Comparison of ENCODE assay signal across 11 mouse cellular contexts in the genomic region with DNA sequence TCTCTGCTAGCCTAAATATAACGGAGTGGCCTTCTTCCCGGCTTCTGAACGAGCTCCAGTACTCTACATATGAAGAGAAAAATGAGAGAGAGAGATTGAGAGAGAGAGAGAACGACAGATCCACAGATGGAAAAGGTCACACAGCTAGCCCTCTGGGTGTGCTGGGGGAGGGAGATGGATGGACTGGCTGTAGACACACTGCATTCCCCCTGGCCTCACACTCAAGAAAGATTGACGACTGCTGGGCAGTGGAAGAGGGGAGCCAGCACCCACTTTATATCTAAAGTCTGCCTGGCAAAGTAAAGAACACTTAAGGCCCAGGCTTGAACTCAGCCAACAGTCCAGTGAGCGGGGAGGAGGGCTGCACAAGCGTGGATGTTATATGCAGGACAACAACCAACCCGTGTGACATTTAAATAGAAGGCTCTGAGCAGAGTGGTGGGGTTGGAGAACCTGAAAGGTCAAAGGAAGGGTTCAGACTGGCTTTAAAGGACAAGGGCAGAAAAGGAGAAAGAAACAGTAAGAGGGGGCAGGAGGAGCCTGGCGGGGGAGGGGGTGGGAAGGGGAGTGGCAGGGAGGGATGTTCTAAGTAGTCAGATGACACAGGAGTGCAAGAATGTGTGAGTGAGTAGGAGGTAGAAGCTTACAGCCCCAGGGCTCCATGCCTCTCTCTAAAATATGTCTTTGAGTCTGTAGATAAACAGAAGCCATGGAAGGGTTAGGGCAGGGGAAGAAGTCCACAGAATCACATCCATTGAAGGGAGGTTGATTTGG.
DNase-seq lines count a peak whose midpoint lies in the region; ATAC-seq lines count a peak whose summit lies in the region.
"Had no signal": no experiment of that assay in that cellular context is flagged by ENCODE, and none has a peak within 500 bp of the region (broad histone marks: within the 10 kb centered on the region; RNA-seq: fewer than 3 reads in every experiment).

No protein-coding gene starts in this region.

- H3K27me3 ChIP-seq in heart, embryonic 11.5 days (ENCODE audit: control insufficient read depth, insufficient read depth, low read length) = no peaks in the 10 kb centered on the region
- H3K27me3 ChIP-seq in midbrain, embryonic 10.5 days (ENCODE audit: low read depth, poor library complexity, severe bottlenecking) = no peaks in the 10 kb centered on the region
- H3K27me3 ChIP-seq in midbrain, embryonic 11.5 days (ENCODE audit: control insufficient read depth, insufficient read depth, low read length) = no peaks in the 10 kb centered on the region
- H3K27me3 ChIP-seq in hindbrain, embryonic 15.5 days = no peaks in the 10 kb centered on the region
- H3K27me3 ChIP-seq in stomach, embryonic 16.5 days (ENCODE audit: control insufficient read depth, insufficient read depth, low read length) = no peaks in the 10 kb centered on the region
- H3K27me3 ChIP-seq: liver, embryonic 15.5 days had no signal

- no peak overlapping the region for H3K4me3 ChIP-seq in heart, embryonic 11.5 days (ENCODE audit: low read depth, low read length)
- H3K4me3 ChIP-seq in midbrain, embryonic 10.5 days = no peak overlapping the region
- no peak overlapping the region for H3K4me3 ChIP-seq in midbrain, embryonic 11.5 days (ENCODE audit: low read depth, low read length)
- H3K4me3 ChIP-seq in hindbrain, embryonic 15.5 days = no peak overlapping the region
- no peak overlapping the region for H3K4me3 ChIP-seq in stomach, embryonic 16.5 days (replicated peaks; ENCODE audit: low read length)
- H3K4me3 ChIP-seq: liver, embryonic 15.5 days; myocyte had no signal

- H3K4me2 ChIP-seq in heart, embryonic 11.5 days = no peak overlapping the region
- H3K4me2 ChIP-seq in midbrain, embryonic 11.5 days = no peak overlapping the region
- no peak overlapping the region for H3K4me2 ChIP-seq in hindbrain, embryonic 15.5 days
- no peak overlapping the region for H3K4me2 ChIP-seq in stomach, embryonic 16.5 days (ENCODE audit: low read depth, low read length)
- H3K4me2 ChIP-seq: liver, embryonic 15.5 days had no signal

- WGBS in heart, embryonic 11.5 days (ENCODE audit: insufficient replicate concordance) = 39% methylated on average over 9 of the region's 9 CpGs
- whole genome bisulfite sequencing in midbrain, embryonic 10.5 days = 73% methylated on average over 9 of the region's 9 CpGs
- 75% methylated on average over 9 of the region's 9 CpGs for WGBS in midbrain, embryonic 11.5 days
- WGBS in hindbrain, embryonic 15.5 days = 69% methylated on average over 9 of the region's 9 CpGs
- 43% methylated on average over 9 of the region's 9 CpGs for WGBS in stomach, embryonic 16.5 days

- no peaks in the 10 kb centered on the region for H3K36me3 ChIP-seq in heart, embryonic 11.5 days (ENCODE audit: control insufficient read depth, insufficient read depth, low read length)
- H3K36me3 ChIP-seq in midbrain, embryonic 10.5 days = no peaks in the 10 kb centered on the region
- H3K36me3 ChIP-seq in midbrain, embryonic 11.5 days (ENCODE audit: control insufficient read depth, insufficient read depth, low read length) = no peaks in the 10 kb centered on the region
- no peaks in the 10 kb centered on the region for H3K36me3 ChIP-seq in hindbrain, embryonic 15.5 days
- no peaks in the 10 kb centered on the region for H3K36me3 ChIP-seq in stomach, embryonic 16.5 days (ENCODE audit: control insufficient read depth, insufficient read depth, low read length)
- H3K36me3 ChIP-seq: liver, embryonic 15.5 days had no signal

- no peak for DNase-seq in heart, postnatal 4 days
- DNase-seq in midbrain, embryonic 10.5 days (ENCODE audit: low spot score) = no peak
- no peak for DNase-seq in midbrain, embryonic 11.5 days (ENCODE audit: low spot score, missing footprints)
- no peak for DNase-seq in right cerebral cortex, adult 2 months (ENCODE audit: low spot score in 2 of 2)
- DNase-seq in frontal cortex, postnatal 36 days (ENCODE audit: low spot score in 2 of 2) = no peak
- DNase-seq: gastrocnemius, postnatal 25 days had no signal

- H3K9me3 ChIP-seq in heart, embryonic 11.5 days (replicated peaks; ENCODE audit: control insufficient read depth, low read length) = no peaks in the 10 kb centered on the region
- H3K9me3 ChIP-seq in midbrain, embryonic 10.5 days (replicated peaks) = peaks cover 4% of the 10 kb centered on the region; the same call in 1 of the 2 replicates
- no peaks in the 10 kb centered on the region for H3K9me3 ChIP-seq in midbrain, embryonic 11.5 days (ENCODE audit: control insufficient read depth, low read length)
- no peaks in the 10 kb centered on the region for H3K9me3 ChIP-seq in hindbrain, embryonic 15.5 days
- no peaks in the 10 kb centered on the region for H3K9me3 ChIP-seq in stomach, embryonic 16.5 days (replicated peaks; ENCODE audit: control insufficient read depth, low read length)
- H3K9me3 ChIP-seq: liver, embryonic 15.5 days had no signal

- no peak; the same call in 1 of the 2 replicates for ATAC-seq in heart, embryonic 11.5 days (replicated peaks; ENCODE audit: insufficient number of reproducible peaks, low FRiP score, low TSS enrichment)
- no peak for ATAC-seq in midbrain, embryonic 11.5 days (ENCODE audit: low FRiP score)
- ATAC-seq in hindbrain, embryonic 15.5 days (ENCODE audit: low FRiP score, low read depth) = no peak
- ATAC-seq in stomach, embryonic 16.5 days (ENCODE audit: insufficient read depth, low FRiP score) = peak; percentile 43; the same call in 1 of the 2 replicates

- peak overlapping the region; percentile 79 for H3K27ac ChIP-seq in heart, embryonic 11.5 days (ENCODE audit: low read depth, low read length)
- peak overlapping the region; percentile 66 for H3K27ac ChIP-seq in midbrain, embryonic 10.5 days (replicated peaks)
- no peak overlapping the region for H3K27ac ChIP-seq in midbrain, embryonic 11.5 days (ENCODE audit: low read depth, low read length)
- H3K27ac ChIP-seq in hindbrain, embryonic 15.5 days (replicated peaks) = peak overlapping the region; percentile 51; the same call in 1 of the 2 replicates
- peak overlapping the region; percentile 97 for H3K27ac ChIP-seq in stomach, embryonic 16.5 days (ENCODE audit: low read length)
- H3K27ac ChIP-seq: liver, embryonic 15.5 days had no signal

- H3K4me1 ChIP-seq in heart, embryonic 11.5 days (ENCODE audit: control insufficient read depth, insufficient read depth, low read length) = peaks cover 32% of the 10 kb centered on the region
- H3K4me1 ChIP-seq in midbrain, embryonic 10.5 days = peaks cover 37% of the 10 kb centered on the region
- peaks cover 10% of the 10 kb centered on the region for H3K4me1 ChIP-seq in midbrain, embryonic 11.5 days (ENCODE audit: control insufficient read depth, insufficient read depth, low read length)
- peaks cover 21% of the 10 kb centered on the region for H3K4me1 ChIP-seq in hindbrain, embryonic 15.5 days (replicated peaks)
- H3K4me1 ChIP-seq in stomach, embryonic 16.5 days (ENCODE audit: control insufficient read depth, insufficient read depth, low read length) = peaks cover 30% of the 10 kb centered on the region

- H3K9ac ChIP-seq in heart, embryonic 11.5 days (ENCODE audit: low read depth, low read length) = 0 out of 2 replicates have a peak overlapping the region, but pooled peaks have one; percentile 16
- no peak overlapping the region for H3K9ac ChIP-seq in midbrain, embryonic 11.5 days (ENCODE audit: low read length)
- no peak overlapping the region for H3K9ac ChIP-seq in hindbrain, embryonic 15.5 days
- H3K9ac ChIP-seq in stomach, embryonic 16.5 days (ENCODE audit: low read length) = peak overlapping the region; percentile 60; the same call in 1 of the 2 replicates
- H3K9ac ChIP-seq: liver, embryonic 15.5 days had no signal

Comparison
In these comparisons a context has a peak if more than half of its experiments do, and no peak if none do; other contexts are left out.
1. H3K9ac ChIP-seq: peak in heart, embryonic 11.5 days (single experiment) and stomach, embryonic 16.5 days (single experiment); none in midbrain, embryonic 11.5 days (single experiment) and hindbrain, embryonic 15.5 days (single experiment).